Mouse (Mus musculus) heart, postnatal 0 days (tissue): ENCODE data around the gene Wdr75. TPM values are rescaled to one million over a fixed set of nuclear protein-coding genes. Genes with fewer than 3 reads are reported as not detected.

ENCODE experiments used
- ATAC-seq: fragments of 200-750 bp; cut with Nextera tagmentation; 2 replicates; pipeline ENCODE4 v1.8.0; 2017; ENCODE audit warnings: low read depth, moderate number of reproducible peaks, moderate library complexity; ENCODE audit not compliant: insufficient read depth
- DNase-seq: peaks from one replicate; pipeline ENCODE4 v3.0.0-alpha.2; 2016; ENCODE audit warnings: low spot score
- H3K27ac ChIP-seq: fragments of 300-500 bp; sonication (generic); 2 replicates; pipeline ENCODE4 v1.5.1; 2014; ENCODE audit warnings: low read depth, mild to moderate bottlenecking
- H3K27me3 ChIP-seq: fragments of 300-500 bp; sonication (generic); 2 replicates; pipeline ENCODE4 v1.6.1; 2014; ENCODE audit warnings: low read length, mixed read lengths; ENCODE audit not compliant: control insufficient read depth, insufficient read depth
- H3K36me3 ChIP-seq: fragments of 300-500 bp; sonication (generic); replicated peaks from 2 replicates; pipeline ENCODE4 v1.6.1; 2014; ENCODE audit warnings: low read length, mixed read lengths; ENCODE audit not compliant: control insufficient read depth, insufficient read depth
- H3K4me1 ChIP-seq: fragments of 300-500 bp; sonication (generic); 2 replicates; pipeline ENCODE4 v1.6.1; 2014; ENCODE audit warnings: antibody characterized with exemption; ENCODE audit not compliant: control insufficient read depth, insufficient read depth
- H3K4me2 ChIP-seq: fragments of 300-500 bp; sonication (generic); 2 replicates; pipeline ENCODE4 v1.6.1; 2014; ENCODE audit warnings: low read depth, mild to moderate bottlenecking, low read length, moderate library complexity
- H3K4me3 ChIP-seq: fragments of 300-500 bp; sonication (generic); 2 replicates; pipeline ENCODE4 v1.5.1; 2014; ENCODE audit warnings: low read depth, low read length
- H3K9ac ChIP-seq: fragments of 300-500 bp; sonication (generic); replicated peaks from 2 replicates; pipeline ENCODE4 v1.6.1; 2014; ENCODE audit warnings: low read depth, low read length, mixed read lengths
- H3K9me3 ChIP-seq: fragments of 300-500 bp; sonication (generic); replicated peaks from 2 replicates; pipeline ENCODE4 v1.6.1; 2016; ENCODE audit warnings: low read length; ENCODE audit not compliant: control insufficient read depth
- CTCF ChIP-seq: IDR thresholded peaks from 2 replicates; pipeline ENCODE4 v1.5.1; 2016; ENCODE audit warnings: antibody characterized with exemption, control low read depth, low read depth
- EP300 ChIP-seq: IDR thresholded peaks from 2 replicates; pipeline ENCODE4 v1.6.1; 2016; ENCODE audit warnings: antibody characterized with exemption, low read depth
- WGBS: fragments of 180-500 bp; shearing (Covaris S2); extraction: QIAGEN DNeasy Blood & Tissue Kit; methylation state at CpG from one replicate; pipeline ENCODE4 v1.1.7; 2014; 5-methylcytosine and 5-hydroxymethylcytosine counted together
- polyA plus RNA-seq: library from polyadenylated mRNA; unstranded; fragments of >200 nt; fragmentation: Nextera tagmentation; extraction: Ambion mirVana; gene quantifications from 2 replicates; pipeline ENCODE4 v1.2.1, GENCODE M21; 2015
- total RNA-seq: library from RNA; depleted of rRNA; stranded (reverse); fragments of >200 nt; gene quantifications from 2 replicates; pipeline ENCODE4 v1.2.3, GENCODE M21; 2014; ENCODE audit warnings: low replicate concordance

Gene Wdr75
- total and polyA plus RNA-seq, 2 experiments from 2014 or later = 23.2 to 99.0 TPM

DNA sequence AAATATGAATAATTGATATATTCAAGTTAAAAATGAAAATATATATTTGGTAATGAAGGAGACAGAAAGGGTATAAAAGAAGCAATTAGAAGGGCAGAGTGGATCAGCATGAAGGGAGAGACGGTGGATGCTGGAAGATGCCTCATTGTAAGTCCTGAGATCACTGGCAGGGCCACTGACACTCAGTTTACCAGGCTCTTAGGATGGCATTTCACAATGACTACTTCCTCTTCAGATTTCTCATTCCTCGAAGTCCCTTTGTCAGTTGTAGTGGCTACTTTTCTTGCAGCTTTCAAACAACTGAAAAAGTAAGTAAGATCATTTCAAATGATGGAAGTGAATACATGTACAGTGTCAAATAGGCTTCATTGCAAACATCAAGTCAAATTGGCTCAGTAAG is 31.2 kb downstream of the Wdr75 start:
- Histone ChIP-seq H3K27me3 (no peaks in the 10 kb centered on the region), H3K27ac (no peak overlapping the region), H3K4me2 (no peak overlapping the region), H3K4me3 (no peak overlapping the region), H3K36me3 (peaks cover 15% of the 10 kb centered on the region), H3K9me3 (no peaks in the 10 kb centered on the region), H3K4me1 (no peaks in the 10 kb centered on the region), H3K9ac (no peak overlapping the region)
- WGBS = 81% methylated on average over 2 of the region's 2 CpGs
- DNase-seq (no peak), ATAC-seq (no peak)
- no peak for TF ChIP-seq EP300
- TF ChIP-seq CTCF = no peak

DNA sequence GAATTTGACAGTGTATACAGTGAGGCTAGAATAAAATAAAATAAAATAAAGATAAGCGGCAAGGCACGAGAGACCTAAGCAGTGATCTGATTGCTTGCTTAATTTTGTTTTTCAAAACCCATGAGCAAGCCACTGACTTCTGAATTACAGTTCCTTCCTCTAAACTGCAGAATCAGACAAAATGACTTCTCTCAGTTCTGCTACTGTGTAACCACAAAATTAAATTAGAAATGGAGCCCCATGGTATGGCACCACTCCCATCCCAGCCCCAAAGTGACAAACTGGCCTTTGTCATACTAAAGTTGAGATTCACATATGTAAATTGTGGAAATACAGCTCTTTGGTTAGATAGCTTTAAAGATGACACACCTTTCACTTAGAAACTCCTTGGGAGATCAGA is 31.8 kb downstream of the Wdr75 start:
- no peak overlapping the region for H3K27ac ChIP-seq
- no peaks in the 10 kb centered on the region for H3K27me3 ChIP-seq
- no peak for ATAC-seq
- DNase-seq = no peak
- no peak overlapping the region for H3K4me2 ChIP-seq
- no peak overlapping the region for H3K4me3 ChIP-seq
- WGBS = 68% methylated on average over 2 of the region's 2 CpGs
- H3K36me3 ChIP-seq = peaks cover 12% of the 10 kb centered on the region
- H3K9ac ChIP-seq = no peak overlapping the region
- no peaks in the 10 kb centered on the region for H3K9me3 ChIP-seq
- no peaks in the 10 kb centered on the region for H3K4me1 ChIP-seq
- no peak for TF ChIP-seq EP300
- no peak for TF ChIP-seq CTCF

DNA sequence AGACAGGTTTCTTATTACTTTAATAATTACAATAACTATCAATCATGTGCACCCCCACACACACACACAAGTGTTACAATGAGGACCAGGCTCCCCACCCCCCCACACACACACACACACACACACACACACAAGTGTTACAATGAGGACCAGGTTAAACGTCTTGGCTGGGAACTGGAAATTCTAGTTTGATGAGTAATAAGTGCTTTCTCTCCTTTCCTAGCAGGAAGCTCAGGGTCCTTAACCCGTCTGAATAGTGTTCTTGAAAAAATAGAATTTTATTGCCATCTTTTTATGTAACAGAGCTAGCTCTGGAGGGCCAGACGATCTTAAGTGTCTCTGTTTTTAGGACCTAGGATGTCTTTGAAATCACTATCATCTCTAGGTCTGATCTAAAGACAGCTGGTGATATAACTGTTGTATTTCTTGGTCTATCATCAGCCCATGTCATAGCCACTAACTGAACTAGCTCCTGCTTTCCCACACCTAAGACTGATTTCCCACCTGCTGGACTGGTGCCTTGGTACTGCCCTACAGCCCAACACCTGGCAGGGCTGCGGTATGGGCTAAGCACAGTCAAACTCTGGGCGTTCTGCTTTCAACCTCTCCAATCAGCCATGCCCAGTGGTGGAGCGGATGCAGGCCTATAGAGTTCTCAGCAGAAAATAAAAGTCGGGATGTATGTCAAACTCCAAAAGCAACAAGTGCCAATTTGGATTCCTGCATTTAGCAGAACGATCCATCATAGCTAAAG is 35.7 kb downstream of the Wdr75 start:
- DNase-seq (no peak), ATAC-seq (no peak)
- TF ChIP-seq CTCF = no peak
- TF ChIP-seq EP300 = no peak
- no peak overlapping the region for H3K9ac ChIP-seq
- H3K4me3 ChIP-seq = no peak overlapping the region
- no peaks in the 10 kb centered on the region for H3K4me1 ChIP-seq
- H3K27me3 ChIP-seq = no peaks in the 10 kb centered on the region
- 77% methylated on average over 8 of the region's 8 CpGs for WGBS
- H3K36me3 ChIP-seq = no peaks in the 10 kb centered on the region
- H3K9me3 ChIP-seq = no peaks in the 10 kb centered on the region
- no peak overlapping the region for H3K27ac ChIP-seq
- no peak overlapping the region for H3K4me2 ChIP-seq

DNA sequence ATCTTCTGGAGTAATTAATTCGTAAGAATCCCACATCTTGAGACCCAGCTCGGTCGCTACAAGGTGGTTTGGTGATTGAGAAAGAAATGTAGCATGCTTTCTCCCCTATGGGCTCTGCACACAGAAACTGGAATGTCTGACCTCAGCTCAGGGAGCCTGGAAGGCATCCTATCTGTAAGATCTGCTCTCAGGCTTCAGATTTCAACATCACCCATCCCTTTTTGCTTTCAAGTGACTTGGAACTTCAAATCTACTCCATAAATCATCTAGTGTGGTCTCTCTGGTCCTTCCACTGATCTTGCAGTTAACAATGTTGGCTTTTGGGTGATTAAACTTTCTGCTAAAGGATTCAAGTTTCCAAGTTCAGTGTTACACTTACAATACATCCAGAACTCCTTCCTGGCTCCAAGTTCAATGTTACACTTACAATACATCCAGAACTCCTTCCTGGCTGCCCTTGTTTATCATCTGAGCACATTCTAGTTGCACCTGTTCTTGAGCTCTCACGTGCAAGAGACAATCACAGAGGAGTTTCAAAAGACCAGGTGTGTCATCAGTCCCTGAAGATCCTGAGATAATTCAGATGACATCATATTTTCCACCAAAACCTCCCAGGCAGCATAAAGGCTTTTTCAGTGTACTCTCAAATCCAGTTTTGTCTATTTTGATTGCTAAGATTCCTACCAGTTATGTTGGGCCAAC is 40.5 kb downstream of the Wdr75 start:
- WGBS = 72% methylated on average over 4 of the region's 4 CpGs
- ATAC-seq = no peak
- Histone ChIP-seq H3K27ac (no peak overlapping the region), H3K36me3 (no peaks in the 10 kb centered on the region), H3K4me3 (no peak overlapping the region), H3K9me3 (no peaks in the 10 kb centered on the region), H3K27me3 (no peaks in the 10 kb centered on the region), H3K4me1 (0 out of 2 replicates have a peak, but pooled peaks cover 3% of the 10 kb centered on the region), H3K9ac (no peak overlapping the region), H3K4me2 (no peak overlapping the region)
- DNase-seq = no peak
- TF ChIP-seq CTCF (no peak), EP300 (no peak)

DNA sequence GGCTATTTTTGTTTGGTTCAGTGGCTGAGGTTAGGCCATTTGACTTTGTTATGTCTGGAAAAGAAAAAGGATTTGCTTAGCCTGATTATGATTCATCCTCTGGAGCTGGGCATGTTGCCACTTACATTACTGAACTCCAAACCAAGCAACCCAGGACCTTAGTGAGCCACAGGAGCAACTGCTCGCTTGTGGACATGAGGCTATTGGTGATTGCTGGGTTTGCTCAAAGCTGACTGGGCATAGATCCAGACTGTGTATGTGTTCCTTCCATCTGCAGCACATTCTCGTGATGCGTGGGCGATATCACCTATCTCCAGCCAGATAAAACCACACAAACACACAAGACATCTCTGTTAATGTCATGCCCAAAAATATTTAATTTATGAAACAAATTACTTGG is 42.8 kb downstream of the Wdr75 start:
- H3K27me3 ChIP-seq = no peaks in the 10 kb centered on the region
- H3K9ac ChIP-seq = no peak overlapping the region
- no peaks in the 10 kb centered on the region for H3K9me3 ChIP-seq
- H3K36me3 ChIP-seq = no peaks in the 10 kb centered on the region
- H3K27ac ChIP-seq = no peak overlapping the region
- TF ChIP-seq CTCF = no peak
- no peak overlapping the region for H3K4me3 ChIP-seq
- peak; percentile 81 for ATAC-seq
- 11% methylated on average over 4 of the region's 4 CpGs for WGBS
- peaks cover 9% of the 10 kb centered on the region; the same call in 1 of the 2 replicates for H3K4me1 ChIP-seq
- no peak overlapping the region for H3K4me2 ChIP-seq
- peak; percentile 76 for DNase-seq
